Mouse (Mus musculus) embryonic facial prominence, embryonic 14.5 days (tissue): ENCODE measurements around the gene Gm10228. TPM values are rescaled to one million over a fixed set of nuclear protein-coding genes. Genes with fewer than 3 reads are reported as not detected.
A peak's percentile ranks its signal among the peaks of the same experiment; 100 is the strongest.
"Not testable (repeated sequence)": the region's sequence is repeated elsewhere in the genome, so short reads cannot be mapped to it uniquely, and the experiment has no call there.

Experiments
- ATAC-seq: fragments of 200-750 bp; cut with Nextera tagmentation; 2 replicates; pipeline ENCODE4 v1.8.0; 2017; ENCODE audit warnings: low read depth, moderate number of reproducible peaks, moderate TSS enrichment
- DNase-seq: peaks from one replicate; pipeline ENCODE4 v3.0.0-alpha.2; 2015; ENCODE audit warnings: low spot score
- H3K27ac ChIP-seq: fragments of 300-500 bp; sonication (generic); replicated peaks from 2 replicates; pipeline ENCODE4 v1.5.1; 2014; ENCODE audit warnings: low read depth, mild to moderate bottlenecking, low read length, moderate library complexity
- H3K27me3 ChIP-seq: fragments of 300-500 bp; sonication (generic); replicated peaks from 2 replicates; pipeline ENCODE4 v1.6.1; 2014; ENCODE audit warnings: low read length; ENCODE audit not compliant: control insufficient read depth, insufficient read depth
- H3K36me3 ChIP-seq: fragments of 300-500 bp; sonication (generic); 2 replicates; pipeline ENCODE4 v1.6.1; 2014; ENCODE audit warnings: low read length, mixed read lengths; ENCODE audit not compliant: control insufficient read depth, insufficient read depth
- H3K4me1 ChIP-seq: fragments of 300-500 bp; sonication (generic); 2 replicates; pipeline ENCODE4 v1.6.1; 2014; ENCODE audit warnings: antibody characterized with exemption, low read length; ENCODE audit not compliant: control insufficient read depth, insufficient read depth
- H3K4me2 ChIP-seq: fragments of 300-500 bp; sonication (generic); 2 replicates; pipeline ENCODE4 v1.6.1; 2014; ENCODE audit warnings: low read depth, mild to moderate bottlenecking, low read length, moderate library complexity, mixed read lengths
- H3K4me3 ChIP-seq: fragments of 300-500 bp; sonication (generic); 2 replicates; pipeline ENCODE4 v1.5.1; 2014; ENCODE audit warnings: low read depth, mild to moderate bottlenecking, low read length
- H3K9ac ChIP-seq: fragments of 300-500 bp; sonication (generic); 2 replicates; pipeline ENCODE4 v1.6.1; 2014; ENCODE audit warnings: low read depth, mild to moderate bottlenecking, low read length, moderate library complexity, mixed read lengths
- H3K9me3 ChIP-seq: fragments of 300-500 bp; sonication (generic); 2 replicates; pipeline ENCODE4 v1.6.1; 2016; ENCODE audit warnings: low read length; ENCODE audit not compliant: control insufficient read depth
- WGBS: fragments of 180-500 bp; shearing (Covaris S2); extraction: QIAGEN DNeasy Blood & Tissue Kit; methylation state at CpG from one replicate; pipeline ENCODE4 v1.1.7; 2014; 5-methylcytosine and 5-hydroxymethylcytosine counted together
- polyA plus RNA-seq: library from polyadenylated mRNA; unstranded; fragments of >200 nt; fragmentation: Nextera tagmentation; extraction: Ambion mirVana; gene quantifications from 2 replicates; pipeline ENCODE4 v1.2.1, GENCODE M21; 2014

Gene Gm10228
- polyA plus RNA-seq = not detected in 2 replicates

DNA sequence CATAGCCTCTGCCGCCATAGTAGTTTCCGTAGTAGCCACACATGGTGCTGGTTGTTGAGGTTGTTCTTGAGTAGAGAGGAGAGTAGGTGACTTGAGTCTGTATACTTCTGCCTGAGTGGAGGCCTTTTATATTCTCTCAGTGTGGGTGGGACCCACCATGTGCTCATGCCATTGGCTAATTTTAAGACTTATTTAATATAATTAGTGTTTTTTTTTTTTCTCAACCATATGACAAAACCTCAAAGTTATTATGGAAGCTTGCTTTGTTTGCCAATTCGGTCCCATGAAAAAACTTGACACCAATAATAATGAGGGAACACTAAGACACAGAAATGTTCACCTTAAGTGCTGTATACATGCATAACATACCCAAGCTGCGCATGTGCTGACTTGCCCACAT lies at the start of gene Gm10228:
TSS of gene Gm10228 (minus strand) at position 101 of the 400 bp plus-strand sequence.
- WGBS = 77% methylated on average over 2 of the region's 4 CpGs

DNA sequence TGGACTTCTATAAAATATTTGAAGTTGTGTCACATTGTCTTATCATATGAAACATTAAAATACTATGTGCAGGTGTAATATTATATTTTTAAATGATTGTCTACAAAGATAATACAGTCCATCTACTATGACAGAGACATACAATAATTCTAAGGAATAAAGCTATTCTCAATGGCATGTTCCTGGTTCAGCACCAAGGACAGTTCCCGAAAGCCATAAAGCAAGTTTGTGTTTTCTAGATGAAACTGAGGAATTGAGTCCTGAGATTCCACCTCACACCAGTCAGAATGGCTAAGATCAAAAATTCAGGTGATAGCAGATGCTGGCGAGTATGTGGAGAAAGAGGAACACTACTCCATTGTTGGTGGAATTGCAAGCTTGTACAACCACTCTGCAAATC lies 29.8 kb upstream of the Gm10228 start:
- H3K4me2 ChIP-seq, H3K9ac ChIP-seq, H3K9me3 ChIP-seq, ATAC-seq, H3K4me1 ChIP-seq, H3K27me3 ChIP-seq, H3K27ac ChIP-seq, H3K36me3 ChIP-seq, H3K4me3 ChIP-seq: not testable (repeated sequence)
- 68% methylated on average over 2 of the region's 2 CpGs for WGBS
- DNase-seq = peak; percentile 63

More for the DNA sequence above, at the start of gene Gm10228:
- H3K4me2 ChIP-seq, H3K4me1 ChIP-seq, ATAC-seq, H3K9ac ChIP-seq, H3K27ac ChIP-seq, H3K9me3 ChIP-seq, H3K27me3 ChIP-seq, H3K36me3 ChIP-seq, DNase-seq, H3K4me3 ChIP-seq: not testable (repeated sequence)

DNA sequence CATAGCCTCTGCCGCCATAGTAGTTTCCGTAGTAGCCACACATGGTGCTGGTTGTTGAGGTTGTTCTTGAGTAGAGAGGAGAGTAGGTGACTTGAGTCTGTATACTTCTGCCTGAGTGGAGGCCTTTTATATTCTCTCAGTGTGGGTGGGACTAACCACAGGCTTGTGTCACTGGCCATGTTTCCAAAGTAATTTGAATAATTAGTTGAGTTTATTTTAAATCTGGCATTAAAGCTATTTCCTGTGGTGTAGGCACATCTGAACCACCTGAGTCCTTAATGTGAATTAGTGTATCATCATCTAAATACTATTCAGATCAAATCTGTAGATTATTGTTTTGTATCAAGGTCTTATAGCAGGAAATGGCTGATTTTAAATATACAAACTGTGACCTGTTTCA lies 22.6 kb upstream of the Gm10228 start, which contains the start of gene 1110025L11Rik:
TSS of gene 1110025L11Rik (minus strand) at position 101 of the 400 bp plus-strand sequence.
- not testable (repeated sequence) for H3K4me3 ChIP-seq, H3K27ac ChIP-seq, ATAC-seq, H3K27me3 ChIP-seq, H3K4me1 ChIP-seq, H3K36me3 ChIP-seq, H3K9ac ChIP-seq, H3K9me3 ChIP-seq, DNase-seq, H3K4me2 ChIP-seq
- no CpG with 5 or more reads among the region's 2 CpGs for WGBS

- Histone ChIP-seq H3K4me1 (no peaks in the 10 kb centered on the region), H3K9me3 (no peaks in the 10 kb centered on the region), H3K9ac (no peak within 1 kb of the TSS), H3K4me2 (no peak within 1 kb of the TSS), H3K36me3 (no peaks in the 10 kb centered on the region), H3K27me3 (no peaks in the 10 kb centered on the region), H3K4me3 (no peak within 1 kb of the TSS), H3K27ac (no peak within 1 kb of the TSS)
- WGBS = 84% methylated on average over 3 of the region's 3 CpGs
- ATAC-seq (no peak), DNase-seq (no peak)
These were observed 6.5 kb upstream of the Gm10228 start, which contains the start of gene Krtap6-5 for GRCm38 (mm10) chr16:89047783-89048182. Gene Krtap6-5 (minus strand): TSS chr16:89047883.

GRCm38 (mm10) chr16:89031399-89031798 lies 9.9 kb downstream of the Gm10228 start, which contains the start of gene Krtap6-1:
Gene Krtap6-1 (plus strand): TSS chr16:89031699.
- H3K36me3 ChIP-seq, H3K4me1 ChIP-seq, H3K27ac ChIP-seq, H3K9ac ChIP-seq, ATAC-seq, DNase-seq, H3K4me2 ChIP-seq, H3K4me3 ChIP-seq, H3K27me3 ChIP-seq, H3K9me3 ChIP-seq: not testable (repeated sequence)
- 96% methylated on average over 3 of the region's 3 CpGs for WGBS

DNA sequence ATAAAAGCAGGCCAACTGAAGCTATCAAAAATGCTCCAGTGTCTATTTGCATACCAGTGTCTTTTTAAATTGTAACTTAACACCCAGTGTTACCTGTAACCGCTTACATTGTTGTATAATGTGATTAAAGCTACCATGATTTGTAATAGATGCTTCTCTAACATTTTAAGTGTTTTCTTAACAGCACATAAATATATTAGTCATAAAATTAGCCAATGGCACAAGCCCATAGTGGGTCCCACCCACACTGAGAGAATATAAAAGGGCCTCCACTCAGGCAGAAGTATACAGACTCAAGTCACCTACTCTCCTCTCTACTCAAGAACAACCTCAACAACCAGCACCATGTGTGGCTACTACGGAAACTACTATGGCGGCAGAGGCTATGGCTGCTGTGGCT lies 26.3 kb downstream of the Gm10228 start, which contains the start of gene Gm10229:
TSS of gene Gm10229 (plus strand) at position 301 of the 400 bp plus-strand sequence.
- not testable (repeated sequence) for H3K4me2 ChIP-seq, H3K27me3 ChIP-seq, H3K27ac ChIP-seq, H3K9me3 ChIP-seq, H3K9ac ChIP-seq, H3K36me3 ChIP-seq, ATAC-seq, H3K4me3 ChIP-seq, H3K4me1 ChIP-seq, DNase-seq
- WGBS = 75% methylated on average over 1 of the region's 3 CpGs

DNA sequence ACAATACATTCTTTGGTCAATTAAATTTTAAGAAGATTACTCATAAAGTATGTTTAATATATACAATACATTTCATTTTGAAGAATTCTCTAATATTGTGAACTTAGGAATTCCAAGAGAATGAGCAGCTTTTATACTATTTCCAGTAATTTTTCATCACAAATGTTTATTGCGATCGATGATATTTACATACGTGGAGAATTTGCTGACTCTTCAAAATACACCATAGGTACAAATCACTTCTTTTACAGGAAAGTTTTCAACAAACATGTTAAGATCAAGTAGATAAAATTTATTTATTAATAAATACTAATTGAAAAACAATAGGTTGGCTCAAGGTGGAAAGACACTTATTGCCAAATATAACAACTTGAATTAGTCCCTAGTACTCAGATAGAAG lies 27.3 kb downstream of the Gm10228 start:
- H3K9ac ChIP-seq = no peak overlapping the region
- no peaks in the 10 kb centered on the region for H3K36me3 ChIP-seq
- no peak overlapping the region for H3K4me3 ChIP-seq
- H3K9me3 ChIP-seq = no peaks in the 10 kb centered on the region
- H3K27me3 ChIP-seq = no peaks in the 10 kb centered on the region
- DNase-seq (no peak), ATAC-seq (no peak)
- no peak overlapping the region for H3K27ac ChIP-seq
- no peaks in the 10 kb centered on the region for H3K4me1 ChIP-seq
- WGBS = 96% methylated on average over 3 of the region's 3 CpGs
- H3K4me2 ChIP-seq = no peak overlapping the region

GRCm38 (mm10) chr16:89010659-89011058 lies 30.6 kb downstream of the Gm10228 start, which contains the start of gene Krtap22-2:
Gene Krtap22-2 (minus strand): TSS chr16:89010759.
- H3K4me2 ChIP-seq = no peak within 1 kb of the TSS
- no peaks in the 10 kb centered on the region for H3K4me1 ChIP-seq
- no peak within 1 kb of the TSS for H3K27ac ChIP-seq
- no peak within 1 kb of the TSS for H3K9ac ChIP-seq
- no peaks in the 10 kb centered on the region for H3K9me3 ChIP-seq
- H3K27me3 ChIP-seq = no peaks in the 10 kb centered on the region
- 77% methylated on average over 5 of the region's 5 CpGs for WGBS
- no peak for ATAC-seq
- no peak for DNase-seq
- H3K4me3 ChIP-seq = no peak within 1 kb of the TSS
- H3K36me3 ChIP-seq = no peaks in the 10 kb centered on the region
